Mouse (Mus musculus) CH12.LX (cell line): ENCODE measurements around the gene Col15a1.

Experiments used
- CTCF ChIP-seq, 2 experiments: IDR thresholded peaks in 1 of 2; conservative IDR thresholded peaks in 1 of 2; 2 replicates each; pipeline ENCODE4 v1.5.1; 2011 to 2012; ENCODE audit warnings: low read depth in 2 of 2, low read length in 2 of 2, improper control_type of control experiment in 1 of 2, inconsistent platforms in 1 of 2, mild to moderate bottlenecking in 1 of 2, moderate library complexity in 1 of 2
- MAX ChIP-seq: IDR thresholded peaks from 2 replicates; pipeline ENCODE4 v1.6.1; 2011; ENCODE audit warnings: low read length, improper control_type of control experiment
- POLR2A ChIP-seq: IDR thresholded peaks from 2 replicates; pipeline ENCODE4 v1.6.1; 2011; ENCODE audit warnings: low read depth, mild to moderate bottlenecking, improper control_type of control experiment, low read length
- POLR2AphosphoS2 ChIP-seq: IDR thresholded peaks from 2 replicates; pipeline ENCODE4 v1.6.1; 2011; ENCODE audit warnings: low read depth, low read length, improper control_type of control experiment
- RAD21 ChIP-seq: IDR thresholded peaks from 2 replicates; pipeline ENCODE4 v1.6.1; 2011; ENCODE audit warnings: low read depth, mild to moderate bottlenecking, low read length, improper control_type of control experiment, moderate library complexity
- USF2 ChIP-seq: conservative IDR thresholded peaks from 2 replicates; pipeline ENCODE4 v1.6.1; 2011; ENCODE audit warnings: low read depth, low read length, improper control_type of control experiment

- TF ChIP-seq CTCF (conservative IDR thresholded peaks at IDR 0.05 in 1 of 2, IDR thresholded peaks at IDR 0.05 in 1 of 2; ENCODE audit: low read depth in 2 of 2, low read length in 2 of 2) (no peak), POLR2AphosphoS2 (no peak), MAX (no peak), POLR2A (no peak), RAD21 (no peak), USF2 (no peak)
Measured at GRCm38 (mm10) chr4:47225920-47226319, 18.0 kb downstream of the Col15a1 start.
